Mouse (Mus musculus) MEL (cell line): Measurements from ENCODE around the gene Bphl. TPM values are rescaled to one million over a fixed set of nuclear protein-coding genes. Genes with fewer than 3 reads are reported as not detected.

Source experiments
- DNase-seq: peaks from one replicate; pipeline ENCODE4 v3.0.0; 2011; ENCODE audit warnings: low read depth, low spot score
- H3K27ac ChIP-seq: 2 replicates; pipeline ENCODE4 v1.5.1; 2012; ENCODE audit warnings: low read depth, mild to moderate bottlenecking, control low read depth, low read length, moderate library complexity; ENCODE audit not compliant: control insufficient read depth
- H3K27me3 ChIP-seq, 2 experiments: fragments of 150-350 bp in 1 of 2; sonication (generic) in 1 of 2; 2 replicates each; pipeline ENCODE4 v1.6.1; 2012; ENCODE audit warnings: low read length in 2 of 2, mild to moderate bottlenecking in 2 of 2, improper control_type of control experiment in 1 of 2, moderate library complexity in 1 of 2; ENCODE audit not compliant: insufficient read depth in 2 of 2, control insufficient read depth in 1 of 2
- H3K36me3 ChIP-seq, 2 experiments: 2 replicates each; pipeline ENCODE4 v1.6.1; 2012 to 2014; ENCODE audit warnings: low read length in 2 of 2, improper control_type of control experiment in 1 of 2, inconsistent platforms in 1 of 2, mild to moderate bottlenecking in 1 of 2; ENCODE audit not compliant: insufficient read depth in 2 of 2, control insufficient read depth in 1 of 2
- H3K4me1 ChIP-seq, 2 experiments: fragments of 150-350 bp in 1 of 2; sonication (generic) in 1 of 2; 2 replicates each; pipeline ENCODE4 v1.6.1; 2012; ENCODE audit warnings: low read length in 2 of 2, improper control_type of control experiment in 1 of 2, mild to moderate bottlenecking in 1 of 2; ENCODE audit not compliant: insufficient read depth in 2 of 2, control insufficient read depth in 1 of 2
- H3K4me3 ChIP-seq, 2 experiments: fragments of 150-350 bp in 1 of 2; sonication (generic) in 1 of 2; 2 replicates each; pipeline ENCODE4 v1.5.1; 2012; ENCODE audit warnings: low read depth in 2 of 2, low read length in 2 of 2, mild to moderate bottlenecking in 2 of 2, moderate library complexity in 2 of 2, control low read depth in 1 of 2, improper control_type of control experiment in 1 of 2; ENCODE audit not compliant: control insufficient read depth in 1 of 2, insufficient read depth in 1 of 2
- H3K79me2 ChIP-seq: 2 replicates; pipeline ENCODE4 v1.6.1; 2012; ENCODE audit warnings: mild to moderate bottlenecking, low read length, moderate library complexity; ENCODE audit not compliant: control insufficient read depth, poor library complexity, insufficient read depth
- H3K9ac ChIP-seq: 2 replicates; pipeline ENCODE4 v1.6.1; 2012; ENCODE audit warnings: low read depth, mild to moderate bottlenecking, control low read depth, low read length, moderate library complexity; ENCODE audit not compliant: control insufficient read depth, poor library complexity, severe bottlenecking
- H3K9me3 ChIP-seq: fragments of 150-350 bp; sonication (generic); replicated peaks from 2 replicates; pipeline ENCODE4 v1.6.1; 2012; ENCODE audit warnings: mild to moderate bottlenecking, low read length, improper control_type of control experiment, moderate library complexity; ENCODE audit not compliant: insufficient read depth
- BHLHE40 ChIP-seq: IDR thresholded peaks from 2 replicates; pipeline ENCODE4 v1.6.1; 2012; ENCODE audit warnings: low read depth, mild to moderate bottlenecking, inconsistent platforms, low read length, improper control_type of control experiment, borderline replicate concordance
- CTCF ChIP-seq, 3 experiments: IDR thresholded peaks in 2 of 3; conservative IDR thresholded peaks in 1 of 3; 2 replicates each; pipeline ENCODE4 v1.5.1; 2011 to 2012; ENCODE audit warnings: low read length in 3 of 3, low read depth in 2 of 3, mild to moderate bottlenecking in 2 of 3, improper control_type of control experiment in 1 of 3, inconsistent platforms in 1 of 3, mixed read lengths in 1 of 3, moderate library complexity in 1 of 3; ENCODE audit not compliant: control insufficient read depth in 1 of 3, insufficient read depth in 1 of 3, poor library complexity in 1 of 3, severe bottlenecking in 1 of 3
- E2F4 ChIP-seq: IDR thresholded peaks from 2 replicates; pipeline ENCODE4 v1.6.1; 2011; ENCODE audit warnings: low read depth, low read length, improper control_type of control experiment, borderline replicate concordance
- ELF1 ChIP-seq: IDR thresholded peaks from 2 replicates; pipeline ENCODE4 v1.6.1; 2014; ENCODE audit warnings: low read depth, mild to moderate bottlenecking, inconsistent platforms, low read length, improper control_type of control experiment, moderate library complexity
- EP300 ChIP-seq, 2 experiments: IDR thresholded peaks; 2 replicates each; pipeline ENCODE4 v1.6.1; 2011; ENCODE audit warnings: improper control_type of control experiment in 2 of 2, low read length in 2 of 2, low read depth in 1 of 2, mild to moderate bottlenecking in 1 of 2
- GATA1 ChIP-seq: IDR thresholded peaks from 2 replicates; pipeline ENCODE4 v1.6.1; 2011; ENCODE audit warnings: low read depth, low read length, improper control_type of control experiment
- HCFC1 ChIP-seq: IDR thresholded peaks from 2 replicates; pipeline ENCODE4 v1.6.1; 2012; ENCODE audit warnings: low read depth, mild to moderate bottlenecking, inconsistent platforms, low read length, improper control_type of control experiment, moderate library complexity
- JUND ChIP-seq: IDR thresholded peaks from 2 replicates; pipeline ENCODE4 v1.6.1; 2011; ENCODE audit warnings: low read depth, mild to moderate bottlenecking, improper control_type of control experiment, low read length
- KAT2A ChIP-seq: conservative IDR thresholded peaks from 2 replicates; pipeline ENCODE4 v1.6.1; 2012; ENCODE audit warnings: low read depth, low read length, improper control_type of control experiment, inconsistent platforms
- MAFK ChIP-seq: IDR thresholded peaks from 2 replicates; pipeline ENCODE4 v1.6.1; 2011; ENCODE audit warnings: low read depth, mild to moderate bottlenecking, low read length, improper control_type of control experiment, borderline replicate concordance
- MAZ ChIP-seq: IDR thresholded peaks from 2 replicates; pipeline ENCODE4 v1.6.1; 2012; ENCODE audit warnings: low read depth, mild to moderate bottlenecking, inconsistent platforms, low read length, improper control_type of control experiment
- MEF2A ChIP-seq: IDR thresholded peaks from 2 replicates; pipeline ENCODE4 v1.6.1; 2014; ENCODE audit warnings: low read depth, mild to moderate bottlenecking, inconsistent platforms, low read length, improper control_type of control experiment; ENCODE audit not compliant: poor library complexity, insufficient replicate concordance, severe bottlenecking; ENCODE audit errors: extremely low read depth
- MYB ChIP-seq: IDR thresholded peaks from 2 replicates; pipeline ENCODE4 v1.6.1; 2011; ENCODE audit warnings: mild to moderate bottlenecking, low read depth, low read length, improper control_type of control experiment
- MYC ChIP-seq: IDR thresholded peaks from 2 replicates; pipeline ENCODE4 v1.6.1; 2011; ENCODE audit warnings: low read depth, mild to moderate bottlenecking, low read length, improper control_type of control experiment, moderate library complexity
- NRF1 ChIP-seq: IDR thresholded peaks from 2 replicates; pipeline ENCODE4 v1.6.1; 2014; ENCODE audit warnings: low read depth, mild to moderate bottlenecking, inconsistent platforms, low read length, improper control_type of control experiment, moderate library complexity; ENCODE audit not compliant: poor library complexity, insufficient read depth, severe bottlenecking
- POLR2A ChIP-seq, 2 experiments: IDR thresholded peaks; 2 replicates each; pipeline ENCODE4 v1.6.1; 2011 to 2012; ENCODE audit warnings: low read length in 2 of 2, mild to moderate bottlenecking in 2 of 2, control low read depth in 1 of 2, improper control_type of control experiment in 1 of 2, low read depth in 1 of 2, moderate library complexity in 1 of 2; ENCODE audit not compliant: control insufficient read depth in 1 of 2, insufficient read depth in 1 of 2, poor library complexity in 1 of 2
- POLR2AphosphoS2 ChIP-seq: IDR thresholded peaks from 2 replicates; pipeline ENCODE4 v1.6.1; 2011; ENCODE audit warnings: low read length, improper control_type of control experiment
- POLR2AphosphoS5 ChIP-seq: IDR thresholded peaks from 2 replicates; pipeline ENCODE4 v1.6.1; 2012; ENCODE audit warnings: low read depth, borderline replicate concordance, mild to moderate bottlenecking, inconsistent platforms, low read length, moderate library complexity, mixed read lengths
- RCOR1 ChIP-seq: IDR thresholded peaks from 2 replicates; pipeline ENCODE4 v1.6.1; 2012; ENCODE audit warnings: low read depth, mild to moderate bottlenecking, inconsistent platforms, low read length, improper control_type of control experiment
- SIN3A ChIP-seq: IDR thresholded peaks from 2 replicates; pipeline ENCODE4 v1.6.1; 2012; ENCODE audit warnings: low read length, improper control_type of control experiment, inconsistent platforms
- SMC3 ChIP-seq: IDR thresholded peaks from 2 replicates; pipeline ENCODE4 v1.6.1; 2011; ENCODE audit warnings: low read depth, low read length, improper control_type of control experiment
- TAL1 ChIP-seq: IDR thresholded peaks from 2 replicates; pipeline ENCODE4 v1.6.1; 2012; ENCODE audit warnings: mild to moderate bottlenecking, inconsistent platforms, low read length, moderate library complexity, mixed read lengths
- TBP ChIP-seq: IDR thresholded peaks from 2 replicates; pipeline ENCODE4 v1.8.0; 2011; ENCODE audit warnings: low read depth, low read length, improper control_type of control experiment
- TCF12 ChIP-seq: IDR thresholded peaks from 2 replicates; pipeline ENCODE4 v1.6.1; 2014; ENCODE audit warnings: low read depth, mild to moderate bottlenecking, inconsistent platforms, low read length, improper control_type of control experiment, moderate library complexity
- USF2 ChIP-seq, 2 experiments: IDR thresholded peaks; 2 replicates each; pipeline ENCODE4 v1.6.1; 2011 to 2012; ENCODE audit warnings: improper control_type of control experiment in 2 of 2, low read length in 2 of 2, borderline replicate concordance in 1 of 2, inconsistent platforms in 1 of 2, low read depth in 1 of 2, mild to moderate bottlenecking in 1 of 2; ENCODE audit not compliant: insufficient read depth in 1 of 2
- ZKSCAN1 ChIP-seq: IDR thresholded peaks from 2 replicates; pipeline ENCODE4 v1.6.1; 2012; ENCODE audit warnings: low read depth, mild to moderate bottlenecking, inconsistent platforms, low read length, improper control_type of control experiment, moderate library complexity
- ZMIZ1 ChIP-seq: IDR thresholded peaks from 2 replicates; pipeline ENCODE4 v1.6.1; 2012; ENCODE audit warnings: low read depth, mild to moderate bottlenecking, inconsistent platforms, low read length, improper control_type of control experiment, moderate library complexity
- ZNF384 ChIP-seq: IDR thresholded peaks from 2 replicates; pipeline ENCODE4 v1.6.1; 2012; ENCODE audit warnings: low read depth, mild to moderate bottlenecking, inconsistent platforms, low read length, improper control_type of control experiment
- polyA plus RNA-seq, 2 experiments: library from polyadenylated mRNA; stranded (reverse) in 1 of 2; unstranded in 1 of 2; fragments of >175 nt in 1 of 2; fragments of >200 nt in 1 of 2; gene quantifications; 2 replicates each; pipeline versions ENCODE4 v1.2.1 to v1.2.4; 2012; ENCODE audit warnings: low replicate concordance in 2 of 2, low read depth in 1 of 2; ENCODE audit not compliant: insufficient read length in 2 of 2, insufficient read depth in 1 of 2, missing spikeins in 1 of 2
- total RNA-seq: library from RNA; depleted of rRNA; stranded (reverse); fragments of 300-350 nt; gene quantifications from 2 replicates; pipeline ENCODE4 v1.2.3, GENCODE M21; 2012

Bphl gene
- total and polyA plus RNA-seq, 3 experiments = 6.5 to 7.7 TPM; not detected in 1

DNA sequence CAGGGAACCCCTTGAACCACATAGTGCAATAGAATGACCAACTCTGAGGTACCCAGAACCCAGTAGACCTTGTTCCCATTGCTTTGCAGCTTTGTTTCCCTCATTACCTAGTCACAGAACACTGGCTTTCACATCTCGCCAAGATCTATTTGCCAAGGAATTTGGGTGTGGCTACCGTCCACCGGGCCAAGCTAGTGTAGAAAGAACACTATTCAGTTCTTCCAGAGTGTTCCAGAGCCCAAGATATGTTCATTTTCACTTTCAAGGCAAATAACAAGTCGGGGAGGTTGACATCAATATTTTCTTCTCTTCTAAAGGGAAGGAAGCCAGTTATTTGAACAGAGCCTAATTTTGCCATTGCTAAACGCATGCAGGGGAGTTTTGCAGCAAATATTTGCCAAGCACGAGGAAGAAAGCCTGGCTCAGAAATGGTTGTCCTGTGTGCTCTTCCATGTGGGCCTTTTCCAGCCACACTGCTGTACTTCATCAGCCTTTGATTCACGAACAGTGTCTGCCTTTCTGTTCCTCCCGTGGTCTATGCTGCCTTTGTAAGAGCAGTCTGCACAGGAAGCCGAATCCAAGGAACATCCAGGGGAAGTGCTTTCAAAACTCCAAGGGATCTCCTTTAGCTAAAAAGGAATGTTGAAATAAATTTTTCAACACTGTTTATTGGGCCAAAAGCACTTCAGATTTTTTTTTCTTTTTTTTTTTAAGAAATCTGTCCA lies 46.8 kb downstream of the Bphl start:
- Histone ChIP-seq H3K27me3 (no peaks in the 10 kb centered on the region), H3K4me3 (no peak overlapping the region), H3K4me1 (peaks cover under 1 to 12% of the 10 kb centered on the region in 2 experiments; a peak in 3 of 4 replicates), H3K9me3 (no peaks in the 10 kb centered on the region), H3K79me2 (no peaks in the 10 kb centered on the region), H3K36me3 (no peaks in the 10 kb centered on the region; a peak in 1 of 4 replicates), H3K9ac (no peak overlapping the region), H3K27ac (no peak overlapping the region)
- no peak for TF ChIP-seq TBP
- TF ChIP-seq TAL1 = no peak
- no peak for TF ChIP-seq MYC
- TF ChIP-seq JUND = no peak
- no peak for TF ChIP-seq SIN3A
- no peak for TF ChIP-seq ELF1
- TF ChIP-seq RCOR1 = no peak
- no peak for TF ChIP-seq GATA1
- TF ChIP-seq SMC3 = no peak
- no peak for TF ChIP-seq HCFC1
- no peak for TF ChIP-seq MYB
- no peak for TF ChIP-seq TCF12
- TF ChIP-seq E2F4 = no peak
- no peak for TF ChIP-seq EP300 (IDR thresholded peaks at IDR 0.05; ENCODE audit: low read depth in 1 of 2, low read length in 2 of 2)
- no peak for TF ChIP-seq POLR2AphosphoS5
- no peak for DNase-seq

DNA sequence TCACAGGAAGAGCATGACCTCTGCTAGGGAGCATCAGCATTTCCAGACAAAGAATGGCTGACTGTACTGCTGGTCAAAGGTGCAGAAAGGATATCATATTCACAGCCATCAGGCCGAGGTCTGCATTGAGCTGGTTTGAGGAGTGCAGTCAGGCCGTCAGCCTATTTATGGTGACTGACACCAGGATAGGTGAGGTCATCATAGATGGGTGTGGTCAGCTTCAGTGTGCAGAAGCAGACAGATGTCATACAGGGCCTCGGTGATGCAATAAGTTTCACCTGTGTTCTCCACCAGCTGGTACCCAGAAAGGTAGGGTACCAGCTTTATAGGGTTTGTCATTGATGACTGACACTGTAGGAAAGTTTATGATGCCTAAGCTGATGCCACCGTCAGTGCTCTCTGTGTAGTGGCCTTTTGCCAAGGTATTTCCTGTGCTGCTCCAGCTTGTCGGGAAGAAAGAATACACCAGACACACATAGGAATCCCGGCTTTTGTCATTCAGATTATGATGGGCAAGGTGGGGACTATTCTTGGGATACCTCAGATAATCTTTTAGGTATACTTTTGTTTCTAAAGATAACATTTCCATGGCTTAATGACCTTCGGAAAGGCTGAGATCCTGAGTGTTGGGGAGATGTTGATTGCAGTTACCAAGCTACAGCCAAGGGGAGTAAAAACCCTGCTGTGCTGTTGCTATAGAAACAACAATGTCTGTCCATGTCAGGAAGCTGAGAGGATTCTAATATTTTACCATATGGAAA lies 49.8 kb downstream of the Bphl start:
- Histone ChIP-seq H3K4me1 (peaks cover 4 to 17% of the 10 kb centered on the region in 2 experiments), H3K27me3 (no peaks in the 10 kb centered on the region)
- DNase-seq = no peak
- TF ChIP-seq MAZ = no peak
- no peak for TF ChIP-seq MEF2A
- TF ChIP-seq ZNF384 = no peak
- no peak for TF ChIP-seq NRF1
- no peak for TF ChIP-seq USF2 (IDR thresholded peaks at IDR 0.05; ENCODE audit: borderline replicate concordance in 1 of 2, insufficient read depth in 1 of 2, low read depth in 1 of 2, low read length in 2 of 2)
- no peak for TF ChIP-seq POLR2AphosphoS2
- TF ChIP-seq CTCF (IDR thresholded peaks at IDR 0.05 in 2 of 3, conservative IDR thresholded peaks at IDR 0.05 in 1 of 3; ENCODE audit: control insufficient read depth in 1 of 3, insufficient read depth in 1 of 3, low read depth in 2 of 3, low read length in 3 of 3, poor library complexity in 1 of 3, severe bottlenecking in 1 of 3) = no peak
- TF ChIP-seq ELF1 = no peak
- TF ChIP-seq KAT2A = no peak
- no peak for TF ChIP-seq POLR2AphosphoS5
- no peak for TF ChIP-seq HCFC1
- no peak for TF ChIP-seq BHLHE40
- no peak for TF ChIP-seq MAFK
- TF ChIP-seq ZMIZ1 = no peak
- TF ChIP-seq TCF12 = no peak
- TF ChIP-seq POLR2A (IDR thresholded peaks at IDR 0.05; ENCODE audit: control insufficient read depth in 1 of 2, insufficient read depth in 1 of 2, low read depth in 1 of 2, low read length in 2 of 2, poor library complexity in 1 of 2) = no peak
- no peak for TF ChIP-seq ZKSCAN1
- TF ChIP-seq, all 39 proteins: peak for 0
- Histone ChIP-seq H3K79me2 (no peaks in the 10 kb centered on the region), H3K9ac (no peak overlapping the region), H3K9me3 (no peaks in the 10 kb centered on the region), H3K36me3 (peaks cover 0 to 7% of the 10 kb centered on the region in 2 experiments; a peak in 2 of 4 replicates), H3K27ac (no peak overlapping the region), H3K4me3 (no peak overlapping the region)
